Mouse (Mus musculus): ENCODE results near the gene Mcur1. TPM values are rescaled to one million over a fixed set of nuclear protein-coding genes. Genes with fewer than 3 reads are reported as not detected.

Gene Mcur1
- polyA plus RNA-seq, 1 experiment from 2014 or later: 11.2 TPM

DNA sequence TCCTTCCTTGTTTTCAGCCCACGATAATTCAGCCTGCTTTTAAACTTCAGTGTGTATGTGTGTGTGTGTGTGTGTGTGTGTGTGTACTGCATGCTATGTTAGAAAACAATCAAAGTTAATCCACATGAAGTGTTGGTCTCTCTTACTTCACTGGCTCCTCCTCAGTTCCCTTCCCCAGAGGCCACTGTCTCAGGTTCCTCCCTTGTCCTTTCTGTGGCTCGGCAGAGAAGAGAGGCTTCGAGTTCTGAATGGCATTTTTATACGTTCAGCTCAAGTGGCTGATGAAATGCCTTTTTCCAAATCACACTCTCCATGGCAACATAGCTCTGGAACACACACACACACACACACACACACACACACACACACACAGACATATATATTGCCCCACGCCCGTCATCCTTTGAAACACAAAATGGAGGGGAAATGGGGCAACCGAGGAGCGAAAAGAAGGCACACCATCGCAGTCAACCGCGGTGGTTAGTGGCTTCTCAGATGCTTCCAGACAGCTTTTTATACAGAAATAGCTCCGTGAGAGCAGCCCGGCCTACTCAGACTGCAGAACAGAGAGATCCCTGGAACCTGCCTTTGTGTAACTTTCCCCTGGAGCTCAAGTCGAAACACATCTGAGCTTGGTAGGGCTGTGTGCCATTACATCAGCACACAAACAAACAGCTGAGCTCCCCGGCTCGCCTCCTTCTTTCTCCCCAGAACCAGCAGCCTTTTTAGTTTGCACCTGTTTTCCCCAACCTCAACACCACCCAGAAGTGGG lies 34.4 kb downstream of the Mcur1 start:
- no peaks in the 10 kb centered on the region for H3K27me3 ChIP-seq (replicated peaks; ENCODE audit: control insufficient read depth, insufficient read depth, low read length)
- H3K4me3 ChIP-seq (ENCODE audit: low read depth, low read length): no peak overlapping the region
- H3K4me1 ChIP-seq (replicated peaks; ENCODE audit: control insufficient read depth, insufficient read depth, low read length): peaks cover 22% of the 10 kb centered on the region
- H3K9me3 ChIP-seq (ENCODE audit: control insufficient read depth, low read length): no peaks in the 10 kb centered on the region
- H3K9ac ChIP-seq (ENCODE audit: low read length): no peak overlapping the region
- H3K36me3 ChIP-seq (ENCODE audit: control insufficient read depth, insufficient read depth, low read length): no peaks in the 10 kb centered on the region
- H3K4me2 ChIP-seq (ENCODE audit: low read length): peak overlapping the region; percentile 22; the same call in 1 of the 2 replicates
- peak; percentile 66 for DNase-seq (ENCODE audit: low spot score)
- 0 out of 2 replicates have a peak, but pooled peaks have one; percentile 20 for ATAC-seq (replicated peaks; ENCODE audit: low FRiP score, low TSS enrichment, low read depth)
- H3K27ac ChIP-seq (ENCODE audit: low read depth): peak overlapping the region; percentile 87
- 42% methylated on average over 16 of the region's 16 CpGs for WGBS

DNA sequence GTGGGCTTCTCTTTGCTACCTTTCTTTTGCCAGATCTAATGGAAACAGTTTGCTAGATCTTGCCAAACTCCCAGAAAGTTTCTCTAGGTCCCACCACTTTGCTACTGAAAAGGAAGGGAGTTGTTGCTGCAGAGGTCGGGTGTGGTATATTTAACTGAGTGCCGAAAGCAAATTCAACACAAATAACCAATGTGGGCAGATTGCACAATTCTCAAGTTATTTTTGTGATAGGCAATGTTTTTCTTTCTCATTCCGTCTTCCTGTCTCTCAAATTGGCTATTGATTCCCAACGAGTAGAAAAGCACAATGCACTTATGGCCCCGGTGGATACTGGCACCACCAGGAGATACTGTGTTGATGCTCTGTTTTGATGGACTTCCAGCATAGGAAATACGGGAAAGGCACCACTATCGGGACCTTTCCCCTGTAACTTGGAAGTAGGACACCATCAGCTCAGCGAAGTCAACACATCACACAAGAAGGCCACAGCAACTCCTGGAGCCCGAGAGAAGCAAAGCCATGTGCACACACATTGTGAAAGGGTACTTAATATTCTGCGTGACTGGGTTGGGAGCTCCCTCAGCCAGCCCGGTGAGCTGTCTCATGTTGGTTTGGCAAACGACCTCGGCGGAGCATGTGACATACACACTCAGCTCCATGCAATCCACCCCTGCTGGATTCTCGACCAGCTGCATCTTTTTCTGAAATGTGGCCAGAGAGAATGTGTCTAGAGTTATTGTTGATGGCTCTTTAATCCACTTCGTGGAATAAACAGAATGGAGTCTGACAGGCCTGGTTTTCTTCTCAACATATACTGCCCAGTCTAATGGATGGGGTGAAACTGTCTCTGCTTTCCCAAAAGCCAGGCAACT lies 35.3 kb downstream of the Mcur1 start:
- peak overlapping the region; percentile 87 for H3K27ac ChIP-seq (ENCODE audit: low read depth)
- H3K9me3 ChIP-seq (ENCODE audit: control insufficient read depth, low read length): no peaks in the 10 kb centered on the region
- peak; percentile 82 for ATAC-seq (replicated peaks; ENCODE audit: low FRiP score, low TSS enrichment, low read depth)
- H3K36me3 ChIP-seq (ENCODE audit: control insufficient read depth, insufficient read depth, low read length): no peaks in the 10 kb centered on the region
- no peaks in the 10 kb centered on the region for H3K27me3 ChIP-seq (replicated peaks; ENCODE audit: control insufficient read depth, insufficient read depth, low read length)
- H3K9ac ChIP-seq (ENCODE audit: low read length): no peak overlapping the region
- DNase-seq (ENCODE audit: low spot score): peak; percentile 69
- H3K4me3 ChIP-seq (ENCODE audit: low read depth, low read length): no peak overlapping the region
- 0 out of 2 replicates have a peak overlapping the region, but pooled peaks have one; percentile 22 for H3K4me2 ChIP-seq (ENCODE audit: low read length)
- WGBS: 39% methylated on average over 16 of the region's 16 CpGs
- peaks cover 22% of the 10 kb centered on the region for H3K4me1 ChIP-seq (replicated peaks; ENCODE audit: control insufficient read depth, insufficient read depth, low read length)

DNA sequence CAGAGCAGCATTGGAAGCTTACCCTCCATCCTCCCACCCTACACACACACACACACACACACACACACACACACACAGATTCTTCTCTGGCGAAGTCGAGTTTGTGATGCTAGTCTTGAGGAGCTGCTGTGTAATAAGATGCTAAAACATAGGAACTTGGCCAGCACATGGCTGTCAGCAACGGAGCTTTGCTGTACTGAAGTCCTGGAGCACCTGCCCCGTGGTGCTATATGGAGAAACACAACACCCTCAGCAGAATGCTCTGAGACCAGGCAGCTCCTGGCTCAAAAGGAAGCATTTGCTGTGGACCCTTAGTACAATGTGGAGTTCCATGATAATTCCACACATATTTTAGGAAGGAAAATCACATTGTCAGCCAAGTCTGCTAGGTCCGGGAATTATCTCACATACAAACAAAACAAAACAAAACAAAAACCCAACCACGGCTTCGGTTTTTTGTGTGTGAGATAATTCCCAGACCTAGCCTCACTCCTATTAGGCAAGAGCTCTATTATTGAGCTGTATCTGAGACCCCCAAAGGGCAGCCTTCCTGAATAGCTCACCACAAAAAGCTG lies 36.0 kb downstream of the Mcur1 start:
- 64% methylated on average over 7 of the region's 7 CpGs for WGBS
- no peaks in the 10 kb centered on the region for H3K9me3 ChIP-seq (ENCODE audit: control insufficient read depth, low read length)
- H3K36me3 ChIP-seq (ENCODE audit: control insufficient read depth, insufficient read depth, low read length): no peaks in the 10 kb centered on the region
- DNase-seq (ENCODE audit: low spot score): no peak
- no peak overlapping the region for H3K4me3 ChIP-seq (ENCODE audit: low read depth, low read length)
- peak overlapping the region; percentile 87; the same call in 1 of the 2 replicates for H3K27ac ChIP-seq (ENCODE audit: low read depth)
- no peak overlapping the region for H3K4me2 ChIP-seq (ENCODE audit: low read length)
- peaks cover 22% of the 10 kb centered on the region for H3K4me1 ChIP-seq (replicated peaks; ENCODE audit: control insufficient read depth, insufficient read depth, low read length)
- ATAC-seq (replicated peaks; ENCODE audit: low FRiP score, low TSS enrichment, low read depth): no peak
- no peaks in the 10 kb centered on the region for H3K27me3 ChIP-seq (replicated peaks; ENCODE audit: control insufficient read depth, insufficient read depth, low read length)
- no peak overlapping the region for H3K9ac ChIP-seq (ENCODE audit: low read length)

DNA sequence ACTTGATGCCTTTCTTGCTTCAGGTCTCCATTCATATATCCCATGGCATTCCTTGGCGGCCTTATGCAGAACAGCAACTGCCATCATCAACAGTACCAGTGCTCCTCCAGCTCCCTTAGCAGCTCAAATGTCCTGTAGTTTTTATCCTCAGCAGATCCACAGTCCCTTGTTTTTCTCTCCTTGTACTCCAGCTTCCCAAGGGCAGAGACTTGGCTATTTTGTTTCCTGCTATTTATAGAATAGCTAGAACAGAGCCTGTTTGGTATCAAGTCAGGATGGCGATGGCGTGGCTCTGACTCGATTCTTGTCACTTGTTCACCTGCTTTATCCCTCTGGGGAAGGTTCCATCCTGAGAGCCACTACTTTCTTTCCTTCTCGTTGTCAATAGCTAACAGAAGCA lies 38.1 kb downstream of the Mcur1 start:
- H3K36me3 ChIP-seq (ENCODE audit: control insufficient read depth, insufficient read depth, low read length): no peaks in the 10 kb centered on the region
- ATAC-seq (replicated peaks; ENCODE audit: low FRiP score, low TSS enrichment, low read depth) (no peak), DNase-seq (ENCODE audit: low spot score) (no peak)
- H3K9me3 ChIP-seq (ENCODE audit: control insufficient read depth, low read length): no peaks in the 10 kb centered on the region
- WGBS: 92% methylated on average over 5 of the region's 5 CpGs
- peaks cover 22% of the 10 kb centered on the region for H3K4me1 ChIP-seq (replicated peaks; ENCODE audit: control insufficient read depth, insufficient read depth, low read length)
- H3K4me2 ChIP-seq (ENCODE audit: low read length): no peak overlapping the region
- no peak overlapping the region for H3K4me3 ChIP-seq (ENCODE audit: low read depth, low read length)
- H3K27ac ChIP-seq (ENCODE audit: low read depth): no peak overlapping the region
- no peaks in the 10 kb centered on the region for H3K27me3 ChIP-seq (replicated peaks; ENCODE audit: control insufficient read depth, insufficient read depth, low read length)
- H3K9ac ChIP-seq (ENCODE audit: low read length): no peak overlapping the region

DNA sequence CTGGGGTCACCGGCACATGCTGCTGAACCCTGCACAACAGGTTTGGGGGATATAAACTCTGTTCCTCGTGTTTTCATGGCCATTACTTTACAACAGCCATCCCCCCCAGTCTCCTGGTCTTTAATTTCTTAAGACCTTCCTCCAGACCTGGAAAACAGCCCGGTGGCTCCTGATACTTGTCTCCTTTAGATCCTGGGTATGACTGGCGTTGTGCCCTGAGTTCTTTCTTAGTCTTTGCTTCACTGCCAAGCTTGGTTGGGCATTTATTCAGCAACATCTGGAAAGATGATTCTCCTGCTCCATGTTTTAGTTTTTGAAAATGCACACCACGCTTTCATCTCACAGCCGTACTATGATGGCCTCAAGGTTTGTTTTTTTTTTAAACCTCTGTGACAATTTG lies 40.7 kb downstream of the Mcur1 start:
- H3K9ac ChIP-seq (ENCODE audit: low read length): no peak overlapping the region
- no peaks in the 10 kb centered on the region for H3K36me3 ChIP-seq (ENCODE audit: control insufficient read depth, insufficient read depth, low read length)
- no peak overlapping the region for H3K4me3 ChIP-seq (ENCODE audit: low read depth, low read length)
- no peak overlapping the region for H3K4me2 ChIP-seq (ENCODE audit: low read length)
- no peaks in the 10 kb centered on the region for H3K9me3 ChIP-seq (ENCODE audit: control insufficient read depth, low read length)
- no peak for DNase-seq (ENCODE audit: low spot score)
- no peak overlapping the region for H3K27ac ChIP-seq (ENCODE audit: low read depth)
- peaks cover 6% of the 10 kb centered on the region; the same call in 1 of the 2 replicates for H3K4me1 ChIP-seq (replicated peaks; ENCODE audit: control insufficient read depth, insufficient read depth, low read length)
- WGBS: 82% methylated on average over 6 of the region's 6 CpGs
- H3K27me3 ChIP-seq (replicated peaks; ENCODE audit: control insufficient read depth, insufficient read depth, low read length): no peaks in the 10 kb centered on the region
- no peak for ATAC-seq (replicated peaks; ENCODE audit: low FRiP score, low TSS enrichment, low read depth)

DNA sequence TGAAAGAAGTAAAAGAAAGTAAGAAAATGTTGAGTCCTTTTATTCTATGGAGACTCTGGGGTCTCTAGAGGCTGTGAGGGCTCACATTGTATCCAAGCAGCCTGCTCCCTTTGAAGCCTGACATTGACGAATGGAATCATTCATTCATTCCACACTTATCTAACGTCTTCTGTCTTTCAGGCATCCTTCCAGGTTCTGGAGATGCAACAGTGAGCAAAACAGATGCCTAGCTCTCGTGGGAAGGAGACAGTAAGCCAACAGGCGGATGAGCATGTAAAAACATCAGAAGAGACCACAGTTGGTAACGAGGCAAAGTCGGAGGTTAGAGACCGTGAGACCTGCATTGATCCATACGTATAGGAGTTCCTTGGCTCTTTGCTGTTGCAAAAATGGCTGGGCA lies 42.6 kb downstream of the Mcur1 start:
- Histone ChIP-seq H3K36me3 (ENCODE audit: control insufficient read depth, insufficient read depth, low read length) (no peaks in the 10 kb centered on the region), H3K4me2 (ENCODE audit: low read length) (no peak overlapping the region), H3K27me3 (replicated peaks; ENCODE audit: control insufficient read depth, insufficient read depth, low read length) (no peaks in the 10 kb centered on the region), H3K27ac (ENCODE audit: low read depth) (no peak overlapping the region), H3K4me1 (replicated peaks; ENCODE audit: control insufficient read depth, insufficient read depth, low read length) (no peaks in the 10 kb centered on the region), H3K4me3 (ENCODE audit: low read depth, low read length) (no peak overlapping the region), H3K9me3 (ENCODE audit: control insufficient read depth, low read length) (no peaks in the 10 kb centered on the region), H3K9ac (ENCODE audit: low read length) (no peak overlapping the region)
- no peak for ATAC-seq (replicated peaks; ENCODE audit: low FRiP score, low TSS enrichment, low read depth)
- no peak for DNase-seq (ENCODE audit: low spot score)
- 68% methylated on average over 8 of the region's 8 CpGs for WGBS

DNA sequence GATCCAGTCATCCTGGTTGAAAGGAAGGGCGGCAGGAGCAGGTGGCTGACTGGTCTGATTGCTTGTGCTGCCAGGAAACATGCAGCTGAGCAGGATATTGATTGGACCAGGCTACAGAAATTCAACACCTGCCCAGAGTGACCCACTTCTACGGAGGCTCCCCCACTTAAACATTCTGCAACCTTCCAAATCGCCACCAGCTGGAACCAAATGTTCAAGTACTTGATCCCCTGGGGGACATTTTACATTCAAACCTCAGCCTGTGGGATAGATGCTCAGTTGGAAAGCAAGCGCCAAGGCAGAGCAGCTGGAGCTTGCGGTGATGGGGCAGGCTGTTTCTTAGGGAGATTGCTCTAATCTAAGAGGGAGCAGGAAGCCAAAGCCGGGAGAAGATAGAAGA lies 43.1 kb downstream of the Mcur1 start:
- no peaks in the 10 kb centered on the region for H3K36me3 ChIP-seq (ENCODE audit: control insufficient read depth, insufficient read depth, low read length)
- H3K4me3 ChIP-seq (ENCODE audit: low read depth, low read length): no peak overlapping the region
- H3K27ac ChIP-seq (ENCODE audit: low read depth): no peak overlapping the region
- no peaks in the 10 kb centered on the region for H3K4me1 ChIP-seq (replicated peaks; ENCODE audit: control insufficient read depth, insufficient read depth, low read length)
- H3K9me3 ChIP-seq (ENCODE audit: control insufficient read depth, low read length): no peaks in the 10 kb centered on the region
- ATAC-seq (replicated peaks; ENCODE audit: low FRiP score, low TSS enrichment, low read depth): no peak
- no peak for DNase-seq (ENCODE audit: low spot score)
- no peaks in the 10 kb centered on the region for H3K27me3 ChIP-seq (replicated peaks; ENCODE audit: control insufficient read depth, insufficient read depth, low read length)
- WGBS: 50% methylated on average over 6 of the region's 6 CpGs
- H3K9ac ChIP-seq (ENCODE audit: low read length): no peak overlapping the region
- H3K4me2 ChIP-seq (ENCODE audit: low read length): no peak overlapping the region

DNA sequence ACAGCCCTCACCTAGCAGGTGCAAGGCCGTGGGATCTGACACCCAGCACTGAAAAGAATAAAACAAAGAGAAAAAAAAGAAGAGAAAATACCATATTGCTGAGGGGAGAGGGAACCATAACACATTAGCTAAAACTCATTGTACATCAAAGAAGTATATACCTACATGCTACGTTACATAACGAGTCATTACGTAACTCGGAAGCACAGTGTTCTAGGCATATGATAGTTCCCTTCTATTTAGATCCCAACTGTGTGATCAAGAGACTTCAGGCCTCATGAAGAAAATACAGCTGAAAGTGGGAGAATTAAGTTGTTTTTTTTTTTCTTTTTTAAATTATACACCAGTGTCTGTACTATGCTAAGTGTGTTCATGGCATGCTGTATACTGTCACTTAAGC lies 43.9 kb downstream of the Mcur1 start:
- no peak for DNase-seq (ENCODE audit: low spot score)
- H3K36me3 ChIP-seq (ENCODE audit: control insufficient read depth, insufficient read depth, low read length): no peaks in the 10 kb centered on the region
- WGBS: 96% methylated on average over 5 of the region's 5 CpGs

More for the DNA sequence above, 43.9 kb downstream of the Mcur1 start:
- Histone ChIP-seq H3K9me3 (ENCODE audit: control insufficient read depth, low read length) (no peaks in the 10 kb centered on the region), H3K4me1 (replicated peaks; ENCODE audit: control insufficient read depth, insufficient read depth, low read length) (no peaks in the 10 kb centered on the region), H3K4me2 (ENCODE audit: low read length) (no peak overlapping the region), H3K4me3 (ENCODE audit: low read depth, low read length) (no peak overlapping the region), H3K27ac (ENCODE audit: low read depth) (no peak overlapping the region), H3K27me3 (replicated peaks; ENCODE audit: control insufficient read depth, insufficient read depth, low read length) (no peaks in the 10 kb centered on the region), H3K9ac (ENCODE audit: low read length) (no peak overlapping the region)
- no peak for ATAC-seq (replicated peaks; ENCODE audit: low FRiP score, low TSS enrichment, low read depth)
